Mouse (Mus musculus) fibroblast of lung, adult 2 months (primary cell): ENCODE results near the gene Cx3cr1.

Source experiments
- DNase-seq: peaks from one replicate; pipeline ENCODE4 v3.0.0-alpha.2; 2011; ENCODE audit warnings: low read depth

Cx3cr1 gene

GRCm38 (mm10) chr9:119994207-119994606, 75.5 kb downstream of the Cx3cr1 start:
- no peak for DNase-seq

GRCm38 (mm10) chr9:119993092-119993844, 76.4 kb downstream of the Cx3cr1 start:
- DNase-seq, result no peak

- no peak for DNase-seq
These were observed 78.4 kb downstream of the Cx3cr1 start for GRCm38 (mm10) chr9:119991310-119991709.

GRCm38 (mm10) chr9:119988304-119988703, 81.4 kb downstream of the Cx3cr1 start:
- DNase-seq, result no peak

GRCm38 (mm10) chr9:119985881-119986574, 83.7 kb downstream of the Cx3cr1 start:
- no peak for DNase-seq

- DNase-seq, result no peak
These were observed 85.1 kb downstream of the Cx3cr1 start, which contains the start of gene Csrnp1 for GRCm38 (mm10) chr9:119984536-119985011. TSS of gene Csrnp1 (minus strand) at chr9:119984658.

GRCm38 (mm10) chr9:119983585-119984535, 85.8 kb downstream of the Cx3cr1 start:
- DNase-seq, result peak; percentile 51

GRCm38 (mm10) chr9:119982956-119983551, 86.6 kb downstream of the Cx3cr1 start:
- peak; percentile 42 for DNase-seq

- no peak for DNase-seq
These were observed 87.4 kb downstream of the Cx3cr1 start for GRCm38 (mm10) chr9:119982241-119982811.

- DNase-seq, result peak; percentile 87
These were observed 88.2 kb downstream of the Cx3cr1 start for GRCm38 (mm10) chr9:119981183-119982179.

- no peak for DNase-seq
These were observed 88.9 kb downstream of the Cx3cr1 start for GRCm38 (mm10) chr9:119980770-119981182.

- no peak for DNase-seq
These were observed 89.9 kb downstream of the Cx3cr1 start for GRCm38 (mm10) chr9:119979749-119980148.

GRCm38 (mm10) chr9:119978811-119979441, 90.8 kb downstream of the Cx3cr1 start:
- no peak for DNase-seq

- DNase-seq, result no peak
These were observed 91.4 kb downstream of the Cx3cr1 start for GRCm38 (mm10) chr9:119978151-119978810.

GRCm38 (mm10) chr9:119977557-119978060, 92.1 kb downstream of the Cx3cr1 start:
- peak; percentile 37 for DNase-seq

GRCm38 (mm10) chr9:119976704-119977556, 92.7 kb downstream of the Cx3cr1 start:
- no peak for DNase-seq

- DNase-seq, result no peak
These were observed 94.4 kb downstream of the Cx3cr1 start for GRCm38 (mm10) chr9:119975286-119975685.

- no peak for DNase-seq
These were observed 95.1 kb downstream of the Cx3cr1 start for GRCm38 (mm10) chr9:119974609-119975008.
